Mouse (Mus musculus) limb, embryonic 12.5 days (tissue): ENCODE measurements around the gene Prokr1. TPM values are rescaled to one million over a fixed set of nuclear protein-coding genes. Genes with fewer than 3 reads are reported as not detected.
A peak's percentile ranks its signal among the peaks of the same experiment; 100 is the strongest.
"Not testable (repeated sequence)": the region's sequence is repeated elsewhere in the genome, so short reads cannot be mapped to it uniquely, and the experiment has no call there.

Experiments used
- ATAC-seq: fragments of 200-750 bp; cut with Nextera tagmentation; 2 replicates; pipeline ENCODE4 v1.8.0; 2017; ENCODE audit warnings: low read depth, moderate TSS enrichment; ENCODE audit not compliant: insufficient number of reproducible peaks, insufficient read depth, low FRiP score, low TSS enrichment
- H3K27ac ChIP-seq: fragments of 300-500 bp; sonication (generic); 2 replicates; pipeline ENCODE4 v1.5.1; 2016; ENCODE audit warnings: mild to moderate bottlenecking, moderate library complexity
- H3K27me3 ChIP-seq: fragments of 300-500 bp; sonication (generic); 2 replicates; pipeline ENCODE4 v1.6.1; 2016; ENCODE audit warnings: mild to moderate bottlenecking, moderate library complexity
- H3K36me3 ChIP-seq: fragments of 300-500 bp; sonication (generic); 2 replicates; pipeline ENCODE4 v1.6.1; 2016; ENCODE audit warnings: mild to moderate bottlenecking, moderate library complexity
- H3K4me1 ChIP-seq: fragments of 300-500 bp; sonication (generic); replicated peaks from 2 replicates; pipeline ENCODE4 v1.6.1; 2016
- H3K4me2 ChIP-seq: fragments of 300-500 bp; sonication (generic); 2 replicates; pipeline ENCODE4 v1.6.1; 2016; ENCODE audit warnings: mild to moderate bottlenecking, moderate library complexity
- H3K4me3 ChIP-seq: fragments of 300-500 bp; sonication (generic); replicated peaks from 2 replicates; pipeline ENCODE4 v1.5.1; 2016; ENCODE audit warnings: mild to moderate bottlenecking
- H3K9ac ChIP-seq: fragments of 300-500 bp; sonication (generic); replicated peaks from 2 replicates; pipeline ENCODE4 v1.6.1; 2016; ENCODE audit warnings: mild to moderate bottlenecking, moderate library complexity
- H3K9me3 ChIP-seq: fragments of 300-500 bp; sonication (generic); 2 replicates; pipeline ENCODE4 v1.6.1; 2016; ENCODE audit warnings: mild to moderate bottlenecking, moderate library complexity
- WGBS: fragments of 180-500 bp; shearing (Covaris S2); methylation state at CpG from one replicate; pipeline ENCODE4 v1.1.7; 2016; 5-methylcytosine and 5-hydroxymethylcytosine counted together
- polyA plus RNA-seq: library from polyadenylated mRNA; unstranded; fragments of >200 nt; fragmentation: Nextera tagmentation; extraction: Ambion mirVana; gene quantifications from 2 replicates; pipeline ENCODE4 v1.2.1, GENCODE M21; 2016

Gene Prokr1
- polyA plus RNA-seq, 1 experiment from 2014 or later: 1.7 TPM

DNA sequence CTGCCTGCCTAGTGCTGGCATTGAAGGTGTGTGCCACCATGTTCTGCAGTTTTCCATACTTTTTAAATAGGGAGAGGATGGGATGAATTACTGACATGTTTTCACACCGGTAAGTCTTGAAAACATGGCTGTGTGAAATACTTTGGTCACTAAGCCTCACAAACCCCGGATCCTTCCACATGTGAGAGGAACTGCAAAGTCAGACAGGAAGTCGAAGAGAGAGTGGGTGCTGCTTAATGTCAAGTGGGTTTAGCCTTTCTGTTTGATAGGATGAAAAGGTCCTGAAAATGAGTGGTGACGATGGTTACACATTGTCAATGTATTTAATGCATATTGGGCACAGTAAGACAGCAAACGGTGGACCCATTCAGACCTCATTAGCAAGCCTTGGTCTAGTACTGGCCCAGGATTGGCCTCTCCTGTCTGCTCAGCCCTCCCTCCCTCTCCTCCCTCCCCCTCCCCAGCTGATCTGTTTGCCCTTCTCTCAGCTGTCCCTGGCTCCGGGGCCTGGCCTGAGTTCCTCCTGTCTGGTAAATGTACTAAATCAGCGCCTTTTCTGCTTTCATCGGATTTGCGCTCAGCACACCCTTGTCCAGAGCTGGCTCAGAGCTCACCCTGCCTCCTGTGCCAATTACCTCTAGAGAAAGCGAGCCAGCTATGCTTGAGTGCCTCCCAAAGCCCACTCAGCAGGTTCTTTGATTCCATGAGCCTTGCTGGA lies 6.7 kb upstream of the Prokr1 start:
- Histone ChIP-seq H3K27ac (no peak overlapping the region), H3K4me3 (no peak overlapping the region), H3K9me3 (no peaks in the 10 kb centered on the region), H3K27me3 (no peaks in the 10 kb centered on the region), H3K4me1 (peaks cover 5% of the 10 kb centered on the region; the same call in 1 of the 2 replicates), H3K4me2 (no peak overlapping the region), H3K9ac (no peak overlapping the region), H3K36me3 (no peaks in the 10 kb centered on the region)
- WGBS: 60% methylated on average over 10 of the region's 10 CpGs
- peak; percentile 37; the same call in 1 of the 2 replicates for ATAC-seq

- Histone ChIP-seq H3K27ac (no peak overlapping the region), H3K36me3 (no peaks in the 10 kb centered on the region), H3K4me2 (no peak overlapping the region), H3K27me3 (peaks cover 19% of the 10 kb centered on the region), H3K4me3 (no peak overlapping the region), H3K9me3 (no peaks in the 10 kb centered on the region), H3K9ac (no peak overlapping the region), H3K4me1 (peaks cover 17% of the 10 kb centered on the region)
- 76% methylated on average over 6 of the region's 6 CpGs for WGBS
- ATAC-seq: no peak
These were observed 3.6 kb upstream of the Prokr1 start for GRCm38 (mm10) chr6:87594188-87594587.

GRCm38 (mm10) chr6:87589718-87590393 lies 687 bp downstream of the Prokr1 start:
- H3K9me3 ChIP-seq: no peaks in the 10 kb centered on the region
- peak overlapping the region; percentile 34 for H3K9ac ChIP-seq
- H3K4me1 ChIP-seq: peaks cover 13% of the 10 kb centered on the region
- peak; percentile 32; the same call in 1 of the 2 replicates for ATAC-seq
- peak overlapping the region; percentile 90 for H3K4me2 ChIP-seq
- no peak overlapping the region for H3K27ac ChIP-seq
- peak overlapping the region; percentile 54 for H3K4me3 ChIP-seq
- no peaks in the 10 kb centered on the region for H3K36me3 ChIP-seq
- H3K27me3 ChIP-seq: peaks cover 31% of the 10 kb centered on the region
- 15% methylated on average over 12 of the region's 12 CpGs for WGBS

DNA sequence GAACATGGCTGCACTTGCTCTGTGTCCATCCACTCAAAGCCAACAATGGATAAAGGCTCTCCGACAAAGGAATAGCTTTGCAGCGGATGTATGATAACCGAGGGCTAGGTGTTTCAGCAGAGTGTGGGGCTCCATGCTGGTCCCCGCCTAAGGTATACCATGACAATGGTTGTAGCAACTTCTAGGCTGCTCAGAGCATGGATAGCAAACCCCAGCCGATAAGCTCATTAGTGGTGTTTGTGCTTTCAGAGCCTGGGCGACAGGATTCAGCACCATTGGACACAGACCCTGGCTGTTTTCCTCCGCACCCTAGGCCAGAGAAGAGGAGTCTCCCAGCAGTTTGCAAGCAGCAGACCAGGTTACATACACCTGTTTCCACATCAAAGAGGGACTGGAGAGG lies 6.6 kb downstream of the Prokr1 start:
- Histone ChIP-seq H3K27ac (no peak overlapping the region), H3K4me3 (no peak overlapping the region), H3K4me1 (peaks cover 5% of the 10 kb centered on the region; the same call in 1 of the 2 replicates), H3K9me3 (no peaks in the 10 kb centered on the region), H3K36me3 (no peaks in the 10 kb centered on the region), H3K9ac (no peak overlapping the region), H3K27me3 (peaks cover 10% of the 10 kb centered on the region; the same call in 1 of the 2 replicates), H3K4me2 (no peak overlapping the region)
- WGBS: 88% methylated on average over 7 of the region's 7 CpGs
- no peak for ATAC-seq

DNA sequence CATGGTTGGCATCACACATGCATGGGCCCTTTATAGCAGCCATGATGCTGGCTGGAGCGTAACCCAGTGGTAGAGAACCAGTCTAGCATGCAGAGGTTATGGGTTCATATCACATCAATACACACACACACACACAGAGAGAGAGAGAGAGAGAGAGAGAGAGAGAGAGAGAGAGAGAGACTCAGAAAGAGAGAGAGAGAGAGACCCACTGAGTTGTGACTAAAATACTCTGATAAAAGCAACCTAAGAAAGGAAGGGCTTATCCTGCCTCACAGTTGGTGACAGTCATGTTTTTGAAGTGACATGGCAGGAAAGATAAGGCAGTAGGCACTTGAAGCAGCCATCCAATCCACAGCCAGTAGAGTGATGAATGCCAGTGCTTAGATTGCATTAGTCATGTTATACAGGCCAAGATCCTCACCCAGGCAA lies 7.3 kb downstream of the Prokr1 start:
- Histone ChIP-seq H3K27ac (no peak overlapping the region), H3K9ac (no peak overlapping the region), H3K4me2 (no peak overlapping the region), H3K27me3 (0 out of 2 replicates have a peak, but pooled peaks cover 2% of the 10 kb centered on the region), H3K4me3 (no peak overlapping the region), H3K4me1 (peaks cover 5% of the 10 kb centered on the region; the same call in 1 of the 2 replicates), H3K36me3 (no peaks in the 10 kb centered on the region), H3K9me3 (no peaks in the 10 kb centered on the region)
- WGBS: 76% methylated on average over 1 of the region's 1 CpGs
- ATAC-seq: no peak

- Histone ChIP-seq H3K36me3 (no peaks in the 10 kb centered on the region), H3K9ac (no peak overlapping the region), H3K4me2 (no peak overlapping the region), H3K27me3 (no peaks in the 10 kb centered on the region), H3K4me3 (no peak overlapping the region), H3K9me3 (no peaks in the 10 kb centered on the region), H3K27ac (no peak overlapping the region), H3K4me1 (peaks cover 5% of the 10 kb centered on the region; the same call in 1 of the 2 replicates)
- no peak for ATAC-seq
- 73% methylated on average over 6 of the region's 6 CpGs for WGBS
These were observed 8.1 kb downstream of the Prokr1 start for GRCm38 (mm10) chr6:87582456-87582855.

DNA sequence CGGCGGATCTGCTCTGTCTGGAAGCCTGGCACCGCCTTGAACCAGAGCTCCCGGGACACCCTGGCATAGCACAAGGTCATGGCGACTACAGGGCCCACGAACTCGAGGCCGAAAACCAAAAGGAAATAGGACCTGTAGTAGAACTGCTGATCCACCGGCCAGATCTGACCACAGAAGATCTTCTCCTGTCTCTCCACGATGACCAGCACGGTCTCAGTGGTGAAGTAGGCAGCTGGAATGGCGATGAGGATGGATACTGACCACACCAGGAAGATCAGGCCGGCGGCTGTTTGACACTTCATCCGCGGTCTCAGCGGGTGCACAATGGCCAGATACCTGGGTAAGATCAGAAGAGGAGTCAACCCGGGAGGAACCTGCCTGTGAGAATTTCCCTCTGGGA lies 9.0 kb downstream of the Prokr1 start:
- H3K4me1 ChIP-seq: peaks cover 7% of the 10 kb centered on the region; the same call in 1 of the 2 replicates

GRCm38 (mm10) chr6:87581071-87581470 lies 9.5 kb downstream of the Prokr1 start:
- WGBS: 87% methylated on average over 15 of the region's 15 CpGs

More for the DNA sequence above, 9.0 kb downstream of the Prokr1 start:
- no peaks in the 10 kb centered on the region for H3K9me3 ChIP-seq
- no peak overlapping the region for H3K9ac ChIP-seq
- no peaks in the 10 kb centered on the region for H3K36me3 ChIP-seq
- H3K4me2 ChIP-seq: no peak overlapping the region
- H3K4me3 ChIP-seq: no peak overlapping the region
- WGBS: 92% methylated on average over 18 of the region's 18 CpGs
- no peaks in the 10 kb centered on the region for H3K27me3 ChIP-seq
- no peak overlapping the region for H3K27ac ChIP-seq
- no peak for ATAC-seq

DNA sequence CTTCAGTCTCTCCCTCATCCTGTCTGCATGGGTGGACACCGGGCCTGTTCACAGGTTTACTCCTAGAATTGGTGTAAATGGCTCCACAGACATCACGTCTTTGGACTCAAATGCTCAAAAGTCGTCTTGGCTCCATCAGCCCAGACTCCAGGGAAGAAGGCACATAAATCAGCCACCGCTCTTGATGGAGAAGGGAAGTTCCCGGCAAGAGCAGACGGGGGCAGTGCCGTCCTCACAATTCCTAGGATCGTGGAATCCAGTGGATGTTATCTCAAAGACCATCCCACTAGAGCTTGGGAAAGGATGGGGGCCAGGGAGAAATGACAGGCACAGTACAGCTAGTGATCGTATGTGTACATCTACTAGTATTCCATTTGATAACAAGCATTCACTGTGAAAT lies 12.3 kb downstream of the Prokr1 start:
- Histone ChIP-seq H3K27me3 (no peaks in the 10 kb centered on the region), H3K9me3 (no peaks in the 10 kb centered on the region), H3K9ac (no peak overlapping the region), H3K4me2 (no peak overlapping the region), H3K27ac (no peak overlapping the region), H3K4me1 (peaks cover 9% of the 10 kb centered on the region; the same call in 1 of the 2 replicates), H3K36me3 (no peaks in the 10 kb centered on the region), H3K4me3 (no peak overlapping the region)
- WGBS: 39% methylated on average over 9 of the region's 9 CpGs
- no peak for ATAC-seq

More at GRCm38 (mm10) chr6:87581071-87581470, 9.5 kb downstream of the Prokr1 start:
- no peak overlapping the region for H3K4me3 ChIP-seq
- H3K27me3 ChIP-seq: no peaks in the 10 kb centered on the region
- no peak overlapping the region for H3K27ac ChIP-seq
- no peaks in the 10 kb centered on the region for H3K36me3 ChIP-seq
- no peak overlapping the region for H3K9ac ChIP-seq
- H3K4me1 ChIP-seq: peaks cover 9% of the 10 kb centered on the region; the same call in 1 of the 2 replicates
- ATAC-seq: no peak
- H3K4me2 ChIP-seq: no peak overlapping the region
- no peaks in the 10 kb centered on the region for H3K9me3 ChIP-seq

DNA sequence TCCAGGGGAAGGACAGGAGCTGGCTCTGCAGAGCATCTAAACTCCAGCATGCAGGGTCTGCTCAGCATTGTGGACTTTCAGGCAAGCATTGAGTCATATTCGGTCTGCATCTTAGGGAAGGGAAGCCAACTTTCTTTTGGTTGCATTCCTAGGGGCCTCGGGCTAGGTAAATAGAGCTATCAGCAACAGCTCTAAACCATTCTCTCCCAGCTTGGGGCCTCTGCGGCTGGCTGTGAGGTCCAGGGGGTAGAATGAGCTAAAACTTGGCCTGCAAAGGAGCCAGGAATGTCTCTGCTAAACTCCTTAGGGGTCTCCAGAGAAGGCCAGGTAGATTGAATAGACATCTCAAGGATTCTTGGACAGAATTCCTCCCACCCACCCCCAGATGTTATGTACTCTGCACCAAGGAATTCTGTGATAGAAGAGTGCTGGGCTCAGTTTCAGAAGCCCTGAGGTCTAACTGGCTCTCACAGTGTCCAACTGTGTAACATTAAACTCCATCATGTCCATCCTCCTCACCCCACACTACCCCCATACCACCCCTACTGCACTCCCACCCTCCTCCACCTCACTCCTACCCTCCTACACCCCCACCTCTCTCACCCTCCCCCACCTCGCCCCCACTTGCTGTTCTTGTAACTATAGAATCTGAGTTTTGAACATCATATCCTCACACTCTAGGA lies 13.8 kb downstream of the Prokr1 start:
- no peak for ATAC-seq
- no peaks in the 10 kb centered on the region for H3K9me3 ChIP-seq
- H3K27ac ChIP-seq: no peak overlapping the region
- H3K9ac ChIP-seq: no peak overlapping the region
- no peaks in the 10 kb centered on the region for H3K36me3 ChIP-seq
- H3K4me2 ChIP-seq: no peak overlapping the region
- WGBS: 43% methylated on average over 4 of the region's 4 CpGs
- H3K4me3 ChIP-seq: no peak overlapping the region
- H3K27me3 ChIP-seq: no peaks in the 10 kb centered on the region
- H3K4me1 ChIP-seq: 0 out of 2 replicates have a peak, but pooled peaks cover 5% of the 10 kb centered on the region

DNA sequence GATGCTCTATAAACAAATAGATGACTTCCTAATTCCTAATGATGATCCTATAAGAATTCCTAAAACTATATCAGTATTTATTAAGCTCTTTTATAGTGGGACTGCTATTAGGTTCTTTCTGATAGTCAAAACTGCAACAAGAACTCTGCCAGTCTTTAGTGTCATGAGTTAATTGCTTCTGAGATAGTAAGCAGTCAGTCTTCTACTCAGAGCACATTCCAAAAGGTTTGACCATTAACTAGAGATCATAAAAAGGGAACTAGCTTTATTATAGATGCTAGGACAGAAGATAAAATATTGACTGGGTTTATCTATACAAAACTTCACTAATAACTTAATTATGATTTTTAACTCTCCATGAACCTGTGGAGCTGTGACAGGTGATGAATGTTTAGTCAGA lies 18.7 kb downstream of the Prokr1 start:
- H3K4me1 ChIP-seq, H3K4me3 ChIP-seq, H3K9me3 ChIP-seq, H3K27ac ChIP-seq, H3K36me3 ChIP-seq, H3K27me3 ChIP-seq, ATAC-seq, H3K4me2 ChIP-seq, H3K9ac ChIP-seq: not testable (repeated sequence)
